Mouse (Mus musculus) kidney, postnatal 10 days (tissue): Measurements from ENCODE around the gene Dynlt1b.
"Not testable (repeated sequence)": the region's sequence is repeated elsewhere in the genome, so short reads cannot be mapped to it uniquely, and the experiment has no call there.

Experiments used
- DNase-seq: peaks from one replicate; pipeline ENCODE4 v3.0.0; 2021; ENCODE audit warnings: mixed read lengths

Dynlt1b gene

GRCm38 (mm10) chr17:6424294-6424980 is 5.5 kb upstream of the Dynlt1b start:
- not testable (repeated sequence) for DNase-seq

GRCm38 (mm10) chr17:6425325-6425724 is 4.6 kb upstream of the Dynlt1b start:
- DNase-seq: not testable (repeated sequence)

- DNase-seq: not testable (repeated sequence)
These were observed 3.0 kb upstream of the Dynlt1b start for GRCm38 (mm10) chr17:6426869-6427268.

GRCm38 (mm10) chr17:6428926-6429325 is 986 bp upstream of the Dynlt1b start:
- not testable (repeated sequence) for DNase-seq

- DNase-seq: not testable (repeated sequence)
These were observed 594 bp downstream of the Dynlt1b start for GRCm38 (mm10) chr17:6430410-6431001.

- DNase-seq: not testable (repeated sequence)
These were observed 2.5 kb downstream of the Dynlt1b start for GRCm38 (mm10) chr17:6432456-6432855.

GRCm38 (mm10) chr17:6433691-6434090 is 3.8 kb downstream of the Dynlt1b start:
- DNase-seq: peak; percentile 5

- DNase-seq: not testable (repeated sequence)
These were observed 8.2 kb downstream of the Dynlt1b start for GRCm38 (mm10) chr17:6438080-6438479.

GRCm38 (mm10) chr17:6439913-6440312 is 10.0 kb downstream of the Dynlt1b start:
- DNase-seq: not testable (repeated sequence)

- peak; percentile 17 for DNase-seq
These were observed 10.7 kb downstream of the Dynlt1b start for GRCm38 (mm10) chr17:6440493-6441077.

- DNase-seq: not testable (repeated sequence)
These were observed 11.3 kb downstream of the Dynlt1b start for GRCm38 (mm10) chr17:6441254-6441653.

- not testable (repeated sequence) for DNase-seq
These were observed 12.6 kb downstream of the Dynlt1b start for GRCm38 (mm10) chr17:6442513-6442912.

- DNase-seq: not testable (repeated sequence)
These were observed 16.1 kb downstream of the Dynlt1b start for GRCm38 (mm10) chr17:6445794-6446587.

- not testable (repeated sequence) for DNase-seq
These were observed 18.4 kb downstream of the Dynlt1b start for GRCm38 (mm10) chr17:6448293-6448692.

- not testable (repeated sequence) for DNase-seq
These were observed 19.3 kb downstream of the Dynlt1b start for GRCm38 (mm10) chr17:6449166-6449565.

- not testable (repeated sequence) for DNase-seq
These were observed 21.3 kb downstream of the Dynlt1b start for GRCm38 (mm10) chr17:6451205-6451604.

GRCm38 (mm10) chr17:6452689-6453088 is 22.8 kb downstream of the Dynlt1b start:
- DNase-seq: not testable (repeated sequence)

- DNase-seq: not testable (repeated sequence)
These were observed 24.8 kb downstream of the Dynlt1b start for GRCm38 (mm10) chr17:6454703-6455102.

- DNase-seq: not testable (repeated sequence)
These were observed 26.0 kb downstream of the Dynlt1b start for GRCm38 (mm10) chr17:6455883-6456282.

GRCm38 (mm10) chr17:6456614-6457402 is 26.9 kb downstream of the Dynlt1b start:
- not testable (repeated sequence) for DNase-seq

- not testable (repeated sequence) for DNase-seq
These were observed 31.2 kb downstream of the Dynlt1b start for GRCm38 (mm10) chr17:6461083-6461595.

- DNase-seq: not testable (repeated sequence)
These were observed 35.8 kb downstream of the Dynlt1b start for GRCm38 (mm10) chr17:6465735-6466134.
